Mouse (Mus musculus): ENCODE data around the gene Polr1d. TPM values are rescaled to one million over a fixed set of nuclear protein-coding genes. Genes with fewer than 3 reads are reported as not detected.

The Polr1d gene
- polyA plus RNA-seq, 1 experiment = 33.0 TPM

DNA sequence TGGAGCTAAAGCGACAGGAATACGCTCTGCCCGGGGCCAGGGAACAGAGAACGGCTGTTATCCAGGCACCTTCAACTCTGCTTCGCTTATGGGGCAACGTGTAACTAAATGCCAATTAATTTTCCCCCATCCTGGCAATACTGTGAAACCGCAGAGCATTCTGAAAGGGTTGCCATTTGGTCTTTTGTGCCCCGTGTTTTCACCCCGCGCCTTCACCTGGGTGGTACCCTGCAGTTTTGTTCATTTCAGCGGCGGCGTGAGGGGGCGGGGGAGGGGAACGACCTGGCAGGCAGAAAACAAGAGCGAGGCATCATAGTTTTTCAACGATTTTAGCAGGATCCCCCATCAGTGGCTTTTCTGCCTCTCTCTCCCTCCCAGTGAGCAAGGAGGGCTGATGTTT is 56.8 kb downstream of the Polr1d start:
- no peak for TF ChIP-seq CTCF (IDR thresholded peaks at IDR 0.05; ENCODE audit: extremely low read depth, insufficient read length, insufficient replicate concordance, low read depth, low read length)
- no peak for TF ChIP-seq POLR2A (IDR thresholded peaks at IDR 0.05; ENCODE audit: low read depth, low read length)
- Histone ChIP-seq H3K36me3 (ENCODE audit: control insufficient read depth, insufficient read depth, low read length) (no peaks in the 10 kb centered on the region), H3K4me3 (ENCODE audit: low read depth, low read length) (no peak overlapping the region), H3K27ac (ENCODE audit: insufficient read depth, low read depth, low read length) (no peak overlapping the region), H3K27me3 (ENCODE audit: control insufficient read depth, insufficient read depth, low read length) (peaks cover 7% of the 10 kb centered on the region; the same call in 1 of the 2 replicates), H3K4me1 (ENCODE audit: control insufficient read depth, insufficient read depth, insufficient read length, low read length) (no peaks in the 10 kb centered on the region)
- WGBS = 34% methylated on average over 17 of the region's 17 CpGs

DNA sequence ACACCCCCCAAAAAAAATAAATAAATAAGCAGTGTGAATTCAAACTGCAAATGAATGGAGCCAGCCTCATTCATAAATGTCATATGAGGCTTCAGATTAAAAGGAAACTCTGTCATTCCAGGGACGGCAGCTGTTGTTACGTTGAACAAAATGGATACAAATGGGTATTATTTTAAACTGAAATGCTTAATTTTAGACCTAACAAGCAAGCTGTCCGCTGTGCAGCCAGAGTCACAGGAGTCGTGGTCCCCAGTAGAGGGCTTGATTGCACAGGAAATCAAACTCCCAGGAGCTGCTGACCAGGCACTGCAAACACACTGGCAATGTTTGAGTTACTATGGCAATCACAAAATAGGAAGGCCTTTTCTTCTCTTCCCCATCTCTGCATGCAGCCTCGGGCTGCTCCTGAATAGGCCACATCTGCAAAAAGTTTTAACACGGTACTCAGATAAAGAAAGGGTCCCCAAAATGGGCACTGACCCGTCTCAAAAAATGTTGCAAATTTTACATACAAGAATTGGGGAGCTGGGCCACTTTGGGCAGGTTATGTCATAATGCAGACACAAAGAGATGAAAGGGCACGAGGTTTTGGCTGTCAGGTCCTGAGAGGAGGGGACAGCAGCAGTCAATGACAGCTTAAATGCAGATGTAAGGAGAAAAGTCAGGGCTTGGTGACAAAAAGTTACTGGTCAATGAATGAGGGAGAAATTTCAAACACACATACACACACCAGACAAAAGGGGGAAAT is 57.7 kb downstream of the Polr1d start:
- H3K27ac ChIP-seq (ENCODE audit: insufficient read depth, low read depth, low read length) = no peak overlapping the region
- H3K27me3 ChIP-seq (ENCODE audit: control insufficient read depth, insufficient read depth, low read length) = peaks cover 7% of the 10 kb centered on the region; the same call in 1 of the 2 replicates
- H3K4me3 ChIP-seq (ENCODE audit: low read depth, low read length) = no peak overlapping the region
- no peaks in the 10 kb centered on the region for H3K36me3 ChIP-seq (ENCODE audit: control insufficient read depth, insufficient read depth, low read length)
- H3K4me1 ChIP-seq (ENCODE audit: control insufficient read depth, insufficient read depth, insufficient read length, low read length) = no peaks in the 10 kb centered on the region
- no peak for TF ChIP-seq POLR2A (IDR thresholded peaks at IDR 0.05; ENCODE audit: low read depth, low read length)
- TF ChIP-seq CTCF (IDR thresholded peaks at IDR 0.05; ENCODE audit: extremely low read depth, insufficient read length, insufficient replicate concordance, low read depth, low read length) = no peak
- WGBS = 54% methylated on average over 8 of the region's 8 CpGs

DNA sequence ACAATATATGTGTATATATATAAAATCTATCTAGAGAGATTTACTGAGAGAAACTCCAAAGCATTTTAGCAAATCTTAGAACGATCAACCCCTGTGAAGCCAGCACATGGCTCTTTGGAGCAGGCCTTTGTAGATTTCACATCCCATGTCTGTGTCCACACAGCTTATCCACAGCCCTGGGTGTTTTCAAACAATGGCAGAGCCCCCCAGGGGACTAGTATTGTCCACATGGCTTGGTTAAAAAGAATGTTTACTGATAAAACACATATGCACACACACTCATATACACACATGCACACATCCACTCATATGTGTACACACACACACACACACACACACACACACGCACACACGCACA is 58.2 kb downstream of the Polr1d start:
- Histone ChIP-seq H3K36me3 (ENCODE audit: control insufficient read depth, insufficient read depth, low read length) (no peaks in the 10 kb centered on the region), H3K27ac (ENCODE audit: insufficient read depth, low read depth, low read length) (no peak overlapping the region), H3K27me3 (ENCODE audit: control insufficient read depth, insufficient read depth, low read length) (peaks cover 7% of the 10 kb centered on the region; the same call in 1 of the 2 replicates), H3K4me3 (ENCODE audit: low read depth, low read length) (no peak overlapping the region), H3K4me1 (ENCODE audit: control insufficient read depth, insufficient read depth, insufficient read length, low read length) (no peaks in the 10 kb centered on the region)
- WGBS = 85% methylated on average over 3 of the region's 3 CpGs
- TF ChIP-seq POLR2A (IDR thresholded peaks at IDR 0.05; ENCODE audit: low read depth, low read length) (no peak), CTCF (IDR thresholded peaks at IDR 0.05; ENCODE audit: extremely low read depth, insufficient read length, insufficient replicate concordance, low read depth, low read length) (no peak)

DNA sequence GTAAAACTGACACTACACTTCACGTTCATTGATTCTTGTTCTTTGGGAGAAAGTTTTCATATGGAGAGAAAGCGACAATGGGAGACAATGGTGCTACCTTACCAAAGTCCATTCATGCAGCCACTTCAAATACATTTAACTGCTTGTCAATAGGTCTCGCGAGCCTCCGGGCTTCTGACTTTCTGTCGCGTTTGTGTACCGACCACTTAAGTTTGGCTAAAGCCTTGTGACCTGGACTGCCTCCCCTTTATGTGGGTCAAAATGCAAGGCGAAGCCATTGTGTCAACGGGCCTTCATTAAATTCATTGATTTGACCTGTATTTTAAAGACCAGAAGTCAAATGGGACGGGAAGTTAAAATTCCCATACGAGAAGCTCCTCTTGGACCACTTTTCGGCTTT is 59.1 kb downstream of the Polr1d start:
- H3K4me1 ChIP-seq (ENCODE audit: control insufficient read depth, insufficient read depth, insufficient read length, low read length) = no peaks in the 10 kb centered on the region
- no peak overlapping the region for H3K4me3 ChIP-seq (ENCODE audit: low read depth, low read length)
- peaks cover 7% of the 10 kb centered on the region; the same call in 1 of the 2 replicates for H3K27me3 ChIP-seq (ENCODE audit: control insufficient read depth, insufficient read depth, low read length)
- no peak overlapping the region for H3K27ac ChIP-seq (ENCODE audit: insufficient read depth, low read depth, low read length)
- H3K36me3 ChIP-seq (ENCODE audit: control insufficient read depth, insufficient read depth, low read length) = no peaks in the 10 kb centered on the region
- 48% methylated on average over 13 of the region's 13 CpGs for WGBS
- TF ChIP-seq CTCF (IDR thresholded peaks at IDR 0.05; ENCODE audit: extremely low read depth, insufficient read length, insufficient replicate concordance, low read depth, low read length) (no peak), POLR2A (IDR thresholded peaks at IDR 0.05; ENCODE audit: low read depth, low read length) (no peak)

DNA sequence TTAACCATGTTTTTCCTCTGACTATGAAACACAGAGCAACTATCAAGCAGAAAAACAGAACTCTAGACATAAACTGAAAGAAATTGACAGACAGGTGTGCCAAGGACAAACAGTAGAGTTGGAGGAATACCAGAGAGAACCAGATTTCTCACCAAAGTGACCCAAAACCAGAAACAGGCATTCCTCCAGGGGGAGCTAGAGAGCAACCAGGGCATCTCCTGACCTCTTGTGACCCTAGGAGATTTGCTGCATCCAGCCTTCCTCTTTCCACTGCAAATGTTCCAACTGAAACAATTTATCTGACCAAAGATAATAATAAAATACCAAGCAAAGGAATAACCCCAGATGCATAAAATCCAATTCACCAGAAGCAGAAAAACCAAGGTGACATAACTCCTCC is 70.5 kb downstream of the Polr1d start:
- TF ChIP-seq POLR2A (IDR thresholded peaks at IDR 0.05; ENCODE audit: low read depth, low read length) = no peak
- peak; percentile 57; the same call in 1 of the 2 replicates for TF ChIP-seq CTCF (IDR thresholded peaks at IDR 0.05; ENCODE audit: extremely low read depth, insufficient read length, insufficient replicate concordance, low read depth, low read length)

DNA sequence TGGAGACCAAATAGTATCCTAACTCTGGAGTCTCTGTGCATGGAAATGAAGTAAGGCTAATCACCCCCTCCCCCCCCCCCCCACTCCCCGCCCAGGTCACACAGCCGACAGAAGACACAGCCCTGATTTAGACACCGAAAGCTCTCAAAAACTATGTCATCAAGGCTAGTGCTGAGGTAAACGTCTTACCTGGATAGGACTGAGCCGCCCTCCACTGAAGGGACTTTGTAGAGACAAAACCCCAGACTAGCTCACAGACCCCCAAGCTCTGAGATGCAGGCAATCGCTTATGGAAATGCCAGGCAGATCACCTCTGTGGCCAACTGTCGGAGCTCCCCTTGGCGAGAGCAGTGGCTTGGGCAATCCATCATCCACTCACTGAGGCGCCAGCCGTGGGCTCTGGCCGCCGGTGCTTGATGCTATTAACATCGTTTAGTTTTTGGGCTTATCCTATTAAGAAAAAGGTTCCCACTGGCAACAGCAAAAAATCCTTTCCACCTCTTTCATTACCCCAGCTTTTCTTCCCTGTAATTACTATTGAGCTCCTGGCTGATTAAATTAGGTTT is 78.0 kb downstream of the Polr1d start:
- Histone ChIP-seq H3K4me3 (ENCODE audit: low read depth, low read length) (no peak overlapping the region), H3K4me1 (ENCODE audit: control insufficient read depth, insufficient read depth, insufficient read length, low read length) (no peaks in the 10 kb centered on the region), H3K36me3 (ENCODE audit: control insufficient read depth, insufficient read depth, low read length) (no peaks in the 10 kb centered on the region), H3K27ac (ENCODE audit: insufficient read depth, low read depth, low read length) (no peak overlapping the region), H3K27me3 (ENCODE audit: control insufficient read depth, insufficient read depth, low read length) (no peaks in the 10 kb centered on the region; the same call in 1 of the 2 replicates)
- 36% methylated on average over 13 of the region's 13 CpGs for WGBS
- TF ChIP-seq POLR2A (IDR thresholded peaks at IDR 0.05; ENCODE audit: low read depth, low read length) = no peak
- TF ChIP-seq CTCF (IDR thresholded peaks at IDR 0.05; ENCODE audit: extremely low read depth, insufficient read length, insufficient replicate concordance, low read depth, low read length) = no peak

More for the DNA sequence above, 70.5 kb downstream of the Polr1d start:
- Histone ChIP-seq H3K4me1 (ENCODE audit: control insufficient read depth, insufficient read depth, insufficient read length, low read length) (no peaks in the 10 kb centered on the region), H3K27me3 (ENCODE audit: control insufficient read depth, insufficient read depth, low read length) (no peaks in the 10 kb centered on the region), H3K4me3 (ENCODE audit: low read depth, low read length) (no peak overlapping the region), H3K27ac (ENCODE audit: insufficient read depth, low read depth, low read length) (no peak overlapping the region), H3K36me3 (ENCODE audit: control insufficient read depth, insufficient read depth, low read length) (no peaks in the 10 kb centered on the region)

DNA sequence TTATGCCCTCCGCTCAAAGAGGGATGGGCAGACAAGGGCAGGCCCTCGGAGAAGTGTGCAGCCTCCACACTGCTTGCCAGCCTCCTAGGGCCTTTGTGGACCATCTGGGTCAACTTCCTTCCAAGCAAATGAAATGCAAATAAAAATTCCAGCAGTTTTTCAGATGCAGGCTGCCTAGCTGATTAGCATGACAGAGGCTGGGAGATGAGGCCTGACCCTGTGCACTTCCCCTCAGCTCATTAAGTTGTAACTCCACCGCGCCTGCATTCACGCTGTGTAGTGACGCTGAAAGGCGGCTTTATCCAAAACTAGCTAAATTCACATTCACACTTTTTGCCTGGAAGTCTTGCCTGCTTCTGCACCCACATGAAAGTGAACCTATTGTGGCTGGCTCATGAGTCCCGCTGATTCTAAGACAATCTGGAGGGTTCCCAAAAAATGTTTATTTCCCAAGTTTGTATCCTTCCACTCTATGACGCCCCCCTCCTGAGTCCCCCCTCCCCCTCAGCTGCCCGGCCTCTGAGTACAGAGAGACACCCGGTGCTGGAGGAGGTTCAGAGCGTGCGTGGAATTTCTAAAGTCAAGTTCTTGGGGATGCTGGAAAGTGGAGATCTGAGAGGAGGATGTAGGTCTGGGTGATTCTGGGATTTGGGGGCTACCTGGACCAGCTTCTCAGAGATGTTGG is 78.7 kb downstream of the Polr1d start:
- Histone ChIP-seq H3K4me3 (ENCODE audit: low read depth, low read length) (no peak overlapping the region), H3K27ac (ENCODE audit: insufficient read depth, low read depth, low read length) (no peak overlapping the region), H3K27me3 (ENCODE audit: control insufficient read depth, insufficient read depth, low read length) (no peaks in the 10 kb centered on the region; the same call in 1 of the 2 replicates), H3K4me1 (ENCODE audit: control insufficient read depth, insufficient read depth, insufficient read length, low read length) (no peaks in the 10 kb centered on the region), H3K36me3 (ENCODE audit: control insufficient read depth, insufficient read depth, low read length) (no peaks in the 10 kb centered on the region)
- TF ChIP-seq POLR2A (IDR thresholded peaks at IDR 0.05; ENCODE audit: low read depth, low read length) = no peak
- no peak for TF ChIP-seq CTCF (IDR thresholded peaks at IDR 0.05; ENCODE audit: extremely low read depth, insufficient read length, insufficient replicate concordance, low read depth, low read length)
- 48% methylated on average over 13 of the region's 13 CpGs for WGBS
